Mouse (Mus musculus) limb, embryonic 11.5 days (tissue): Measurements from ENCODE around the gene Serp2. TPM values are rescaled to one million over a fixed set of nuclear protein-coding genes. Genes with fewer than 3 reads are reported as not detected.

Source experiments
- ATAC-seq: fragments of 200-750 bp; cut with Nextera tagmentation; 2 replicates; pipeline ENCODE4 v1.8.0; 2017; ENCODE audit warnings: low read depth; ENCODE audit not compliant: insufficient number of reproducible peaks, low FRiP score, low TSS enrichment
- DNase-seq: peaks from one replicate; pipeline ENCODE4 v3.0.0-alpha.2; 2015; ENCODE audit warnings: low spot score
- H3K27ac ChIP-seq: fragments of 300-500 bp; sonication (generic); replicated peaks from 2 replicates; pipeline ENCODE4 v1.5.1; 2014; ENCODE audit warnings: low read depth, mild to moderate bottlenecking, low read length
- H3K27me3 ChIP-seq: fragments of 300-500 bp; sonication (generic); 2 replicates; pipeline ENCODE4 v1.6.1; 2014; ENCODE audit warnings: mild to moderate bottlenecking, low read length, mixed read lengths; ENCODE audit not compliant: control insufficient read depth, insufficient read depth
- H3K36me3 ChIP-seq: fragments of 300-500 bp; sonication (generic); 2 replicates; pipeline ENCODE4 v1.6.1; 2014; ENCODE audit warnings: mild to moderate bottlenecking, low read length, moderate library complexity, mixed read lengths; ENCODE audit not compliant: control insufficient read depth, insufficient read depth
- H3K4me1 ChIP-seq: fragments of 300-500 bp; sonication (generic); 2 replicates; pipeline ENCODE4 v1.6.1; 2014; ENCODE audit warnings: low read length, mixed read lengths; ENCODE audit not compliant: control insufficient read depth, insufficient read depth
- H3K4me2 ChIP-seq: fragments of 300-500 bp; sonication (generic); 2 replicates; pipeline ENCODE4 v1.6.1; 2014; ENCODE audit warnings: low read depth, mild to moderate bottlenecking, moderate library complexity; ENCODE audit not compliant: severe bottlenecking
- H3K4me3 ChIP-seq: fragments of 300-500 bp; sonication (generic); 2 replicates; pipeline ENCODE4 v1.5.1; 2014; ENCODE audit warnings: low read depth, low read length
- H3K9ac ChIP-seq: fragments of 300-500 bp; sonication (generic); 2 replicates; pipeline ENCODE4 v1.6.1; 2014; ENCODE audit warnings: mild to moderate bottlenecking, low read length
- H3K9me3 ChIP-seq: fragments of 300-500 bp; sonication (generic); 2 replicates; pipeline ENCODE4 v1.6.1; 2016; ENCODE audit warnings: low read length; ENCODE audit not compliant: control insufficient read depth
- WGBS: fragments of 180-500 bp; shearing (Covaris S2); extraction: QIAGEN DNeasy Blood & Tissue Kit; methylation state at CpG from one replicate; pipeline ENCODE4 v1.1.7; 2014; 5-methylcytosine and 5-hydroxymethylcytosine counted together
- polyA plus RNA-seq: library from polyadenylated mRNA; unstranded; fragments of >200 nt; fragmentation: Nextera tagmentation; extraction: Ambion mirVana; gene quantifications from 2 replicates; pipeline ENCODE4 v1.2.1, GENCODE M21; 2014

Gene Serp2
- polyA plus RNA-seq, 1 experiment from 2014 or later, result 19.4 TPM

DNA sequence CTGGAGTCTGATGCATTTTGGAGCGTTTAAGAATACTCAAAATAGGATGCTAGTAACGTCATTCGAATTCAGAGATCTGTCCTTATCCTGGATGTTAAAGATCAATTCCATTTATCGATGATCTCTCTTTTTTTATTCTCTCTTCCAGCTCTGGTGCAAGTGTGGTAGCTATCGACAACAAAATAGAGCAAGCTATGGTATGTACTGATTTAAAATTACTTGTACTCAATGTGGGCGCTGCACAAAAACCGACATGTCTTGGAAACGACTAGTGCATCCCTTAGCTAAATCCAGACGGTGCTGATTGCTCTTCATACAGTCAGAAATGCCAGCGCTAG lies 51.6 kb downstream of the Serp2 start:
- peak overlapping the region; percentile 99 for H3K9ac ChIP-seq
- H3K9me3 ChIP-seq, result no peaks in the 10 kb centered on the region
- no peak for ATAC-seq
- peak overlapping the region; percentile 99 for H3K27ac ChIP-seq
- H3K4me2 ChIP-seq, result peak overlapping the region; percentile 96
- peak overlapping the region; percentile 65 for H3K4me3 ChIP-seq
- H3K27me3 ChIP-seq, result no peaks in the 10 kb centered on the region
- 2% methylated on average over 10 of the region's 10 CpGs for WGBS
- no peak for DNase-seq
- peaks cover 13% of the 10 kb centered on the region for H3K36me3 ChIP-seq
- peaks cover 7% of the 10 kb centered on the region; the same call in 1 of the 2 replicates for H3K4me1 ChIP-seq

- peak; percentile 95 for DNase-seq
- no peaks in the 10 kb centered on the region for H3K27me3 ChIP-seq
Measured at GRCm38 (mm10) chr14:76504121-76504737, 52.5 kb downstream of the Serp2 start.

DNA sequence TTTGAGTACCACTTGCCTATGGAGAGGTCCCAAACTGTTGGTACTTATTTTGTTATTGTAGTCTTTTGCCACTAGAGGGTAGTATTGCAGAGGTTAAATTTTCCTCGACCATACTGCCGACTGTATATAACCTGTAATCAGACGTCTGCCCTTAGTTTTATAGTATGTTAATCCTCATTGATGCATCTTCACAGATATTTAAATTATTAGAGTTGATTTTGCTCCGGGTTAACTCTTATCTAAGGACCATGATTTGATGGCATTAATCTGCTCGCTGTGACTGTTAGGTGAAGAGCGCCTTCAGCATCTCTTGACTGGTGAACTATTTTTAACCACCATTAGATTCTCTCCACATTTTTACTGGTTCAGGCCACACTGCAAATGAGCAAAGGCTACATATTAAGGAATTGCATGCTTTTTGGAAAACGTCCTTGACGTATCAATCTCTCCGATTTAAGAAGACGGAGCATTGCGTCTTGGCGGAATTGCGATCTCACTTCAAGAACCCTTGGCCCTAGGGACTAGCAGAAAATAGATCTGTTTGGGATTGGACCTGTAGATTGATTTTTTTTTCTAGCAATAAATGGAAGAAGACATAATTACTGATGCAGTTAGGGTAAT lies 53.3 kb downstream of the Serp2 start:
- peaks cover 7% of the 10 kb centered on the region; the same call in 1 of the 2 replicates for H3K4me1 ChIP-seq
- WGBS, result 14% methylated on average over 13 of the region's 13 CpGs
- H3K36me3 ChIP-seq, result peaks cover 10% of the 10 kb centered on the region
- DNase-seq, result no peak
- H3K27ac ChIP-seq, result no peak overlapping the region
- no peaks in the 10 kb centered on the region for H3K9me3 ChIP-seq
- H3K27me3 ChIP-seq, result no peaks in the 10 kb centered on the region
- H3K4me3 ChIP-seq, result peak overlapping the region; percentile 65; the same call in 1 of the 2 replicates
- no peak for ATAC-seq
- H3K9ac ChIP-seq, result 0 out of 2 replicates have a peak overlapping the region, but pooled peaks have one; percentile 13
- H3K4me2 ChIP-seq, result peak overlapping the region; percentile 96

More at GRCm38 (mm10) chr14:76504121-76504737, 52.5 kb downstream of the Serp2 start:
- no peaks in the 10 kb centered on the region for H3K9me3 ChIP-seq
- peak overlapping the region; percentile 99 for H3K9ac ChIP-seq
- ATAC-seq, result peak; percentile 92
- H3K27ac ChIP-seq, result peak overlapping the region; percentile 99
- peak overlapping the region; percentile 96 for H3K4me2 ChIP-seq
- H3K36me3 ChIP-seq, result peaks cover 13% of the 10 kb centered on the region
- peak overlapping the region; percentile 65 for H3K4me3 ChIP-seq
- peaks cover 7% of the 10 kb centered on the region; the same call in 1 of the 2 replicates for H3K4me1 ChIP-seq
- WGBS, result under 1% methylated on average over 38 of the region's 52 CpGs

- Histone ChIP-seq H3K9ac (no peak overlapping the region), H3K9me3 (no peaks in the 10 kb centered on the region), H3K4me3 (no peak overlapping the region), H3K4me2 (no peak overlapping the region), H3K27me3 (no peaks in the 10 kb centered on the region), H3K27ac (no peak overlapping the region), H3K4me1 (no peaks in the 10 kb centered on the region), H3K36me3 (no peaks in the 10 kb centered on the region)
- no peak for DNase-seq
- ATAC-seq, result no peak
- WGBS, result 35% methylated on average over 5 of the region's 5 CpGs
Measured at GRCm38 (mm10) chr14:76500036-76500435, 56.7 kb downstream of the Serp2 start.

DNA sequence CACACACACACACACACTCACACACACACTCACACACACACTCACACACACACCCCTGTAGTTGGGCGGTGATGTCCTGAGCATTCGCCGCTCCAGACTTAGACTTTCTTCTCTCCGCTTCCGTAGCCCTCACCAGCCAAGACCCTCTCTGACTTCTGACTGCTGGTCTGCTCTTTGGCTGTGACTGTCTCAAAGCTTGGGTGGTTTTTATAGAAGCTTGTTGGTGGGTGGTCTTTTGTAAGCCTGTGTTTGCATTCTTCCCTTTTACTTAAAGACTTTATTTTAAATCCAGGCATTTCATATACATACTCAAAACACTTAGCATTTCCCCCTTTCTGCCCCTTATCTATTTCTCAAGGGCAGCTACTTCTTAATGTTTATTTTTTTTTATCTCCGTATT lies 57.2 kb downstream of the Serp2 start:
- Histone ChIP-seq H3K27me3 (no peaks in the 10 kb centered on the region), H3K27ac (no peak overlapping the region), H3K9ac (no peak overlapping the region), H3K4me3 (no peak overlapping the region), H3K9me3 (no peaks in the 10 kb centered on the region), H3K36me3 (no peaks in the 10 kb centered on the region), H3K4me1 (no peaks in the 10 kb centered on the region), H3K4me2 (no peak overlapping the region)
- no peak for DNase-seq
- no peak for ATAC-seq
- 90% methylated on average over 6 of the region's 6 CpGs for WGBS

DNA sequence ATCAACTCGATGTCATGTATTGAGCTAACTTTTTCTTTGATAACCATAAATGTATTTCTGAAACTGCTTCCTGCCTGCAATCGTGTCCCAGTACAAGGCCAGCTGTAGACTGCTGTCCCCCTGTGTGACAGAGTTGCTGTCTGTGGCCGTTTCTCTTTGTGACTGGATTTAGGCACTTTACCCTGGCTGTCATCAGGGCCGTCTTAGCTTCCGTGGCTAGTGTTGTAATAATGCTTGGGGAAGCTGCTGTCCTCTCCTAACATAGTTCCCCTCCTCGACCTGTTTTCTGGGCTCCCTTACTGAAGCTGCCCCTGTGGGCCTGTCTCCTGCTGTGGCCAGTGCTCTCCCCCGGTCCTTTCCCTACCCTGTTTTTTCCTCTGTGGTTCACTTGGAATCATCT lies 58.5 kb downstream of the Serp2 start:
- Histone ChIP-seq H3K36me3 (no peaks in the 10 kb centered on the region; the same call in 1 of the 2 replicates), H3K27me3 (no peaks in the 10 kb centered on the region), H3K9me3 (no peaks in the 10 kb centered on the region), H3K9ac (no peak overlapping the region), H3K4me3 (no peak overlapping the region), H3K4me1 (no peaks in the 10 kb centered on the region), H3K4me2 (no peak overlapping the region), H3K27ac (no peak overlapping the region)
- WGBS, result 69% methylated on average over 7 of the region's 7 CpGs
- ATAC-seq (no peak), DNase-seq (no peak)

DNA sequence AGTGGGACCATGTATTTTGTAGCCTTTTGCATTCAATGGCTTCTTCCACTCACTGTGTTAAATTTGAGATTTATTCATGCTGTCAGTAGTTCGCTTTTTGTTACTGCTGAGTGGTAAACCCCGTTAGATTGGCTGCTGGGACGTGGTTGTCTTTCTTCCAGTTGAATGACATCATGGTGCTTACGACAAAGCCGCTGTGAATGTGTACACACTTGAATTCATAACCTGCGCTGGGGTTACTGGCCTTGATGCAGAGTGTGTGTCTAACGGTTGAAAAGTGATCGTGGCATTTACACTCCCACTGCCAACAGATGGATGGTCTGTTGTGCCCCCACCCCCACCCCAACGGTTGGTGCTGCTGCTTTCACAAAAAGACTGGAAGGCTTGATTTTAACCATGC lies 59.5 kb downstream of the Serp2 start:
- no peak overlapping the region for H3K9ac ChIP-seq
- no peak overlapping the region for H3K4me2 ChIP-seq
- no peaks in the 10 kb centered on the region for H3K9me3 ChIP-seq
- H3K27me3 ChIP-seq, result no peaks in the 10 kb centered on the region
- H3K4me3 ChIP-seq, result no peak overlapping the region
- DNase-seq (no peak), ATAC-seq (no peak)
- H3K27ac ChIP-seq, result no peak overlapping the region
- no peaks in the 10 kb centered on the region; the same call in 1 of the 2 replicates for H3K36me3 ChIP-seq
- 86% methylated on average over 9 of the region's 9 CpGs for WGBS
- no peaks in the 10 kb centered on the region for H3K4me1 ChIP-seq

- Histone ChIP-seq H3K4me1 (0 out of 2 replicates have a peak, but pooled peaks cover 2% of the 10 kb centered on the region), H3K9ac (no peak overlapping the region), H3K27ac (no peak overlapping the region), H3K4me3 (no peak overlapping the region), H3K4me2 (no peak overlapping the region), H3K27me3 (no peaks in the 10 kb centered on the region), H3K9me3 (no peaks in the 10 kb centered on the region), H3K36me3 (no peaks in the 10 kb centered on the region; the same call in 1 of the 2 replicates)
- WGBS, result 51% methylated on average over 5 of the region's 5 CpGs
- DNase-seq, result no peak
- ATAC-seq, result no peak
Measured at GRCm38 (mm10) chr14:76495022-76495421, 61.7 kb downstream of the Serp2 start.
